Mouse (Mus musculus): ENCODE data around the gene Nemp1. TPM values are rescaled to one million over a fixed set of nuclear protein-coding genes. Genes with fewer than 3 reads are reported as not detected.
A peak's percentile ranks its signal among the peaks of the same experiment; 100 is the strongest.

Gene Nemp1
- polyA plus RNA-seq, 1 experiment, result 5.6 TPM

DNA sequence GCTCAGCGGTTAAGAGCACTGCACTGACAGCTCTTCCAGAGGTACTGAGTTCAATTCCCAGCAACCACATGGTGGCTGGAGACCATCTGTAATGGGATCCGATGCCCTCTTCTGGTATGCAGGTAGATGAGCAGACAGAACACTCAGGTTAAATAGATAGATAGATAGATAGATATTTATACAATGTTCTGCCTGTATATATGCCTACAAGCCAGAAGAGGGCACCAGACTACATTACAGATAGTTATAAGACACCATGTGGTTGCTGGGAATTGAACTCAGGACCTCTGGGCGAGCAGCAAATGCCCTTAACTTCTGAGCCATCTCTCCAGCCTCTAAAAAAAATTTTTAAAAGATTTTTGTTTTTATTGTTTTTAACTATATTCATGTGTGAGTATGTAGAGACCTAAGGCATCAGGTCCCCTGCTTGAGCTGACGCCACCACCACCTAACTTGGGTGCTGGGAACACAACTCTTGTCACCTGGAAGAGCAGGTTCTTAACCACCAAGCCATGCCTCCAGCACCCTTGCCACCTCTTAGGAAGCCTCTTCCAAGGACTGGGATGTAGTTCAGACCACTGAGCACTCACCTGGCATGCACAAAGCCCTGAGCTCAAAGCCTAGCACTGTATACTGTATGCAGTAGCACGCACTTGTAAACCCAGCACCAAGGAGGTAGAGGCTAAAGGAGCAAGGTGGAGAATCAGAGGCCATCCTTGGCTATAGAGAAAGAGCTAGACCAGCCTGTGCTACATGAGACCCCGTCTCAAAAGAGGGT is 43.1 kb upstream of the Nemp1 start:
- no peaks in the 10 kb centered on the region for H3K27me3 ChIP-seq (ENCODE audit: control insufficient read depth, insufficient read depth, insufficient read length)
- H3K36me3 ChIP-seq (ENCODE audit: control insufficient read depth, insufficient read depth), result no peaks in the 10 kb centered on the region
- H3K79me2 ChIP-seq (ENCODE audit: control insufficient read depth, insufficient read depth), result peaks cover 22% of the 10 kb centered on the region
- H3K4me3 ChIP-seq, result no peak overlapping the region
- TF ChIP-seq E2F4 (IDR thresholded peaks at IDR 0.05; ENCODE audit: insufficient read depth), result no peak
- no peak for TF ChIP-seq SRF (IDR thresholded peaks at IDR 0.05; ENCODE audit: control insufficient read depth, insufficient read length, low read depth)
- no peak overlapping the region for H3ac ChIP-seq (ENCODE audit: control insufficient read depth, insufficient read length)
- H3K4me2 ChIP-seq (ENCODE audit: low read depth), result no peak overlapping the region

DNA sequence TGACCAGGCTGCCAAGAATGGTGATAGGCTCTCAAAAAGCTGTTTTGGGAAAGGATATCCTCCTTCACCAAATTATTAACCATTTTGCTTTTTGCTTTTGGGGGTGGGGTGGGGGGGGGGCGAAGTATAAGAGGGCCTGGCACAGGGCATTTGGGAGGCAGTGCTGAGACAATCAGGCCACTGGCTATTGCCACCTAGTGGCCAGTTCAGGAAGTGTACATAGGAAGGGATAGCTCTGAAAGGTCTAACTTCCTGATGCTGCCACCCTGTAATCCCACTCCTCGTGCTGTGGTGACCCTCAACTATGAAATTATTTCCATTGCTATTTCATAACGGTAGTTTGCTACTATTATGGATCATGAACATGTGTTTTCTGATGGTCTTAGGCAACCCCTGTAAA is 40.3 kb upstream of the Nemp1 start:
- Histone ChIP-seq H3K79me2 (ENCODE audit: control insufficient read depth, insufficient read depth) (no peaks in the 10 kb centered on the region), H3K4me2 (ENCODE audit: low read depth) (no peak overlapping the region), H3K36me3 (ENCODE audit: control insufficient read depth, insufficient read depth) (no peaks in the 10 kb centered on the region), H3K4me3 (no peak overlapping the region), H3ac (ENCODE audit: control insufficient read depth, insufficient read length) (no peak overlapping the region), H3K27me3 (ENCODE audit: control insufficient read depth, insufficient read depth, insufficient read length) (no peaks in the 10 kb centered on the region)
- TF ChIP-seq CEBPB (IDR thresholded peaks at IDR 0.05; ENCODE audit: insufficient read depth, poor library complexity, severe bottlenecking), result no peak
- no peak for TF ChIP-seq TCF3 (IDR thresholded peaks at IDR 0.05; ENCODE audit: insufficient read length, low read depth)
- TF ChIP-seq MAX (IDR thresholded peaks at IDR 0.05; ENCODE audit: low read depth), result no peak
- TF ChIP-seq SRF (IDR thresholded peaks at IDR 0.05; ENCODE audit: control insufficient read depth, insufficient read length, low read depth), result no peak
- TF ChIP-seq USF1 (IDR thresholded peaks at IDR 0.05; ENCODE audit: low read depth), result no peak

DNA sequence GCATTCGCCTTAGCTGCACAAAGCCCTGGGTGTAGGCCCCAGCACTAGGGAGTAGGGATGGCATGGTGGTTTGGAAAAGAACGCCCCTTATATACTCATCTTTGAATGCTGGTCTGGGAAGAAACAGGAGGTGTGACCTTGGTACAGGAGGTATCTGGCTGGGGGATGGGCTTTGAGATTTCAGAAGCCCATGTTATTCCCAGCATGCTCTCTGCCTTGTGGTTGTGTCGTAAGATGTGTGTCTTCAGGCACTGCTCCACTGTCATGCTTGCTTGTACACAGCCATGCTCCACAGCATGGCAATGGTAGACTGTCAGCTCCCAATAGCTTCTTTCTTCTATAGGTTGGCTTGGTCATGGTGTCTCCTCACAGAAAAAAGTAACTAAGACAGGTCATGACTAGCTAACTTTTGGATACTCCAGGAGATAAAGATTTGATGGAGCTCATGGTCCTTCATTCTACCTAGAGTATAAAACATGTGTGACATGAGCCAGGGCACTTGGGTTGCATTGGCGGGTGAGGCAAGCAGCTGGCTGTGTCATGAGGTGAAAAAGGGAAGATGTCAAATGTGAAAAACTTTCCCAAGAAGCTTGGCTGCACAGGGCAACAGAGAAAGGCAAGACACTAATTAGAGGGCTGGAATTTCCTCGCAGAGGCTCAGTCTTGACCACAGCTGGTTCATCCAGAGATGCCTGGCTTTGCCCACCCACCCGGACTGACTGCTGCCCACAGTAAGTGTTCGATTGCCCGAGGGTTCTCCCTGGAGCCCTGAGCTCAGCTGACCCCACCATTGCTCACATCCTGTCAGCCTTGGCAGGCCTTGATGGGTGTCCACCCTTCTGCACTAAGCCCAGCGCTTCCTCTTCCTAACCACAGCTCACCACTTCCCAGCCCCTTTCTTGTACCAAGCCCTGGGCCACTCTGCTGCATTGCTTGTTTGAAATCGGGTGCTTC is 35.2 kb upstream of the Nemp1 start:
- Histone ChIP-seq H3ac (ENCODE audit: control insufficient read depth, insufficient read length) (no peak overlapping the region), H3K79me2 (ENCODE audit: control insufficient read depth, insufficient read depth) (no peaks in the 10 kb centered on the region), H3K36me3 (ENCODE audit: control insufficient read depth, insufficient read depth) (no peaks in the 10 kb centered on the region), H3K27me3 (ENCODE audit: control insufficient read depth, insufficient read depth, insufficient read length) (no peaks in the 10 kb centered on the region), H3K4me2 (ENCODE audit: low read depth) (peak overlapping the region; percentile 62), H3K4me3 (no peak overlapping the region)
- no peak for TF ChIP-seq POLR2A (IDR thresholded peaks at IDR 0.05; ENCODE audit: insufficient read length, low read depth)
- TF ChIP-seq MYOG (IDR thresholded peaks at IDR 0.05; ENCODE audit: control insufficient read depth in 1 of 3, insufficient read depth in 1 of 3, insufficient read length in 2 of 3, low read depth in 2 of 3), result no peak
- no peak for TF ChIP-seq CEBPB (IDR thresholded peaks at IDR 0.05; ENCODE audit: insufficient read depth, poor library complexity, severe bottlenecking)
- no peak for TF ChIP-seq SRF (IDR thresholded peaks at IDR 0.05; ENCODE audit: control insufficient read depth, insufficient read length, low read depth)
- no peak for TF ChIP-seq REST (IDR thresholded peaks at IDR 0.05; ENCODE audit: insufficient read depth, insufficient read length)

DNA sequence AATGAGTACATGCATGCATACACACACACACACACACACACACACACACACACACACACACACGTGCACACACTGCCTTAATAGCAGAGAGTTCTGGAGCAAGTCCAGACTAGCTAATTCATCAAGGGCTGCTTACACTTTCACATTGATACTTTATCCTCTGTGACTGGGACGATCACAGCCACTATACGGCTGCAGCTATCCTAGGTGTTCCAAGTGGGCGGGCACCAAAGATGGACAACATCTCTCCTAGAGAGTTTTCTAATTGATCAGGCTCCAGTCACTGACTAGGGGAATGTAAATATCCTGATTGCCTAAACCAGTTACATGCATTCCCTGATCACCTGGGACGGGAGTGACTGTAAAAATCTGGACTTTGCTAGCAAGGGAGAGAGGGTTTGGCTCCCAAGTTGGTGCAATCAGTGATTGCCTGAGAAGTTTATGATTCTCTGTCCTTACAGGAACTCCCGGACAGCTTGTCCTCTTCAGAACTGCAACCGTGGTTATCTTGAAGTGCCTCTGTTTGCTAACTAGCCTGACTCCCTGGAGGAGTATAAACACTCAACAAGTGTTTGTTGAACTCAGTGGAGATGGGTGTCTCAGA is 33.9 kb upstream of the Nemp1 start:
- Histone ChIP-seq H3K4me3 (no peak overlapping the region), H3K27me3 (ENCODE audit: control insufficient read depth, insufficient read depth, insufficient read length) (no peaks in the 10 kb centered on the region), H3K79me2 (ENCODE audit: control insufficient read depth, insufficient read depth) (no peaks in the 10 kb centered on the region), H3K36me3 (ENCODE audit: control insufficient read depth, insufficient read depth) (no peaks in the 10 kb centered on the region), H3K4me2 (ENCODE audit: low read depth) (peak overlapping the region; percentile 62), H3ac (ENCODE audit: control insufficient read depth, insufficient read length) (no peak overlapping the region)
- TF ChIP-seq MYOD1 (IDR thresholded peaks at IDR 0.05; ENCODE audit: control insufficient read depth in 1 of 3, insufficient read length in 2 of 3, low read depth in 2 of 3) (no peak), POLR2AphosphoS2 (IDR thresholded peaks at IDR 0.05; ENCODE audit: insufficient read length, low read depth) (no peak), MAX (IDR thresholded peaks at IDR 0.05; ENCODE audit: low read depth) (no peak), REST (IDR thresholded peaks at IDR 0.05; ENCODE audit: insufficient read depth, insufficient read length) (no peak), CEBPB (IDR thresholded peaks at IDR 0.05; ENCODE audit: insufficient read depth, poor library complexity, severe bottlenecking) (no peak), POLR2A (IDR thresholded peaks at IDR 0.05; ENCODE audit: insufficient read length, low read depth) (no peak), TCF12 (IDR thresholded peaks at IDR 0.05; ENCODE audit: insufficient read depth, poor library complexity, severe bottlenecking) (no peak), MYOG (IDR thresholded peaks at IDR 0.05; ENCODE audit: control insufficient read depth in 1 of 3, insufficient read depth in 1 of 3, insufficient read length in 2 of 3, low read depth in 2 of 3) (no peak), USF1 (IDR thresholded peaks at IDR 0.05; ENCODE audit: low read depth) (no peak), E2F4 (IDR thresholded peaks at IDR 0.05; ENCODE audit: insufficient read depth) (no peak), SRF (IDR thresholded peaks at IDR 0.05; ENCODE audit: control insufficient read depth, insufficient read length, low read depth) (no peak), TCF3 (IDR thresholded peaks at IDR 0.05; ENCODE audit: insufficient read length, low read depth) (no peak)

DNA sequence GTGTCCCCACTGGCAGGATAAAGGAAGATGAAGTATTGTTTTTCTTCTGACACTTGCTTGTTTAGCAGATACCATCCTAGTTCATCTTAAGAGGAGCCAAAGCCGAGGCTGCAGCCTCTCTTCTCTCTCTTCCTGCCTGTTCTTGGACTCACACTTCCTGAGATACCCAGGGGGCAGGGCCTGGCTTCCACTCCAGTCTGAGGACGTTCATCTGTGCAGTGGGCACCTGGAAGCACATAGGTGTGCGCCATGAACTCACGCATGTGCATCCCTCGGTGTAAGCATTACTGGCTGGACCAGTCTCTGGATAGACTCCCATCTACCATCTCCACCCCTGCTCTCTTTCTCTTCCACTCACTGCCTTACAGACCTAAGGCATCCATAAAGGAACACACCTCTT is 26.3 kb upstream of the Nemp1 start:
- Histone ChIP-seq H3K4me2 (ENCODE audit: low read depth) (no peak overlapping the region), H3K36me3 (ENCODE audit: control insufficient read depth, insufficient read depth) (no peaks in the 10 kb centered on the region), H3ac (ENCODE audit: control insufficient read depth, insufficient read length) (no peak overlapping the region), H3K79me2 (ENCODE audit: control insufficient read depth, insufficient read depth) (no peaks in the 10 kb centered on the region), H3K27me3 (ENCODE audit: control insufficient read depth, insufficient read depth, insufficient read length) (no peaks in the 10 kb centered on the region), H3K4me3 (no peak overlapping the region)
- no peak for TF ChIP-seq REST (IDR thresholded peaks at IDR 0.05; ENCODE audit: insufficient read depth, insufficient read length)
